In genomic region chr13:54085266-54085665, GRCm38 (mm10) we compare ENCODE assay signal across 30 mouse cellular contexts. TPM values are rescaled to one million over a fixed set of nuclear protein-coding genes. Genes with fewer than 3 reads are reported as not detected.
"Had no signal": no experiment of that assay in that cellular context is flagged by ENCODE, and none has a peak within 500 bp of the region (broad histone marks: within the 10 kb centered on the region; RNA-seq: fewer than 3 reads in every experiment).

No protein-coding gene starts in this region.

- H3K4me1 ChIP-seq: midbrain, embryonic 12.5 days had no signal

- DNase-seq: left cerebral cortex, postnatal 4 days; liver; liver, embryonic 13.5 days; liver, postnatal 0 days; lung, adult 18-20 months; lung, adult 2 months; lung, embryonic 14.5 days; lung, postnatal 10 days; lung, postnatal 14 days; lung, postnatal 36 days; lung, postnatal 4 days; midbrain, embryonic 14.5 days had no signal

- H3K4me3 ChIP-seq: limb, embryonic 10.5 days; limb, embryonic 12.5 days; limb, embryonic 13.5 days; limb, embryonic 15.5 days; liver, embryonic 12.5 days; liver, embryonic 13.5 days; liver, embryonic 15.5 days; lung, embryonic 15.5 days; megakaryocyte, embryonic 14.5 days; midbrain, embryonic 10.5 days; midbrain, embryonic 12.5 days; midbrain, embryonic 13.5 days; midbrain, embryonic 15.5 days; myocyte had no signal

- H3K27me3 ChIP-seq: limb, embryonic 12.5 days; limb, embryonic 13.5 days; limb, embryonic 15.5 days; liver, embryonic 12.5 days; liver, embryonic 13.5 days; liver, embryonic 15.5 days; lung, embryonic 15.5 days; megakaryocyte, embryonic 14.5 days; midbrain, embryonic 12.5 days; midbrain, embryonic 13.5 days; midbrain, embryonic 15.5 days had no signal

- H3K9me3 ChIP-seq: limb, embryonic 10.5 days; limb, embryonic 12.5 days; limb, embryonic 13.5 days; limb, embryonic 15.5 days; liver, embryonic 12.5 days; liver, embryonic 13.5 days; liver, embryonic 15.5 days; lung, embryonic 15.5 days; megakaryocyte, embryonic 14.5 days; midbrain, embryonic 10.5 days; midbrain, embryonic 12.5 days; midbrain, embryonic 13.5 days; midbrain, embryonic 15.5 days had no signal

RNA-seq across cellular contexts. Expression of gene Drd1, which starts 29.8 kb away (rescaled TPM):
- total RNA-seq: liver, adult 2 months; megakaryocyte progenitor cell, adult 5-6 weeks; megakaryocyte, adult 5-6 weeks; megakaryocyte-erythroid progenitor cell, adult 5-6 weeks; monocyte, adult 5-6 weeks had no signal
